Mouse (Mus musculus): ENCODE measurements around the gene Nup210l. TPM values are rescaled to one million over a fixed set of nuclear protein-coding genes. Genes with fewer than 3 reads are reported as not detected.

Nup210l gene
- polyA plus RNA-seq, 1 experiment from 2014 or later: 0.50 TPM

DNA sequence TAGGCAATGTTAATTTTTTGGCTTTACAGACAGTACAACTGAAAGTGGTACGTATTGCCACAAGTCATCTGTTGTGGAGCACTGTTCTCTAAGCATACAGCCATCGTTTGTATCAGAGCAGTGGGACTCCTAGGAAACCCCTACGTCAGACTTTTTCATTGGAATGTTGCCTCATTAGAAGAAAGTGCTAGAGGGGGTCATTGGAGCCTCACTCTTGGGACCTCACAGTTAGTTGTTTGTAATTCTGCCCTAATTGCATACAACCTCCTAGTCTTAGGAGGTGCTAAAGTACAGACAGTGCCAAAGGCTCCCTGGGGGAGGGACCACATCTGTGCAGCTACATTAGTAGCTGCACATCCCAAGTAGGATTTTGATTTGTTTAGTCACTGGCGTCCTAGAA lies 90.8 kb downstream of the Nup210l start:
- Histone ChIP-seq H3K4me1 (0 out of 2 replicates have a peak, but pooled peaks cover 3% of the 10 kb centered on the region), H3K36me3 (replicated peaks) (no peaks in the 10 kb centered on the region), H3K27me3 (no peaks in the 10 kb centered on the region), H3K4me3 (replicated peaks) (no peak overlapping the region), H3K4me2 (no peak overlapping the region), H3K9ac (no peak overlapping the region), H3K9me3 (no peaks in the 10 kb centered on the region), H3K27ac (no peak overlapping the region)
- ATAC-seq (ENCODE audit: low FRiP score): 0 out of 2 replicates have a peak, but pooled peaks have one; percentile 39
- 31% methylated on average over 4 of the region's 4 CpGs for WGBS

DNA sequence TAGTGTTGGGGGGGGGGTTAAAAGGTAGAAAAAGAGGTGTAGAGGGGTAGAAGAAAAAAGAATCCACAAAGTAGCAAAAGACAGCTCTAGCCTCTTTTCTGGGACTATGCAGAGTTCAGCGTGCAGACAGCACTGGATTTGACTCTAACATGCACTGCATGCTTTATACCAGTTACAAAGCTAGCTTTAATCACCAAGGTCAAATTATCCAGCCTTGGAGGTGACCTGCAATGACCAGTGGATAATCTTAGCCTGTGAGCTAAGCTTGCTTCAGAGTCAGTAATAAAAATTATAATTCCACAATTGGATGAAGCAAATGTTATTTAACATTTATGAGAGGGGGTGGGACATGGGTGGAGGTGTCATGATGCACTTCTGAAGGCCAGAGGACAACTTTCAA lies 91.7 kb downstream of the Nup210l start:
- no peak overlapping the region for H3K4me2 ChIP-seq
- no peak overlapping the region for H3K27ac ChIP-seq
- ATAC-seq (ENCODE audit: low FRiP score): no peak
- no peaks in the 10 kb centered on the region for H3K27me3 ChIP-seq
- no peaks in the 10 kb centered on the region for H3K36me3 ChIP-seq (replicated peaks)
- 94% methylated on average over 1 of the region's 1 CpGs for WGBS
- 0 out of 2 replicates have a peak, but pooled peaks cover 3% of the 10 kb centered on the region for H3K4me1 ChIP-seq
- H3K9ac ChIP-seq: no peak overlapping the region
- H3K9me3 ChIP-seq: no peaks in the 10 kb centered on the region
- H3K4me3 ChIP-seq (replicated peaks): no peak overlapping the region

- Histone ChIP-seq H3K4me1 (0 out of 2 replicates have a peak, but pooled peaks cover 3% of the 10 kb centered on the region), H3K4me3 (replicated peaks) (no peak overlapping the region), H3K36me3 (replicated peaks) (no peaks in the 10 kb centered on the region), H3K9me3 (no peaks in the 10 kb centered on the region), H3K9ac (no peak overlapping the region), H3K27me3 (no peaks in the 10 kb centered on the region), H3K27ac (no peak overlapping the region), H3K4me2 (no peak overlapping the region)
- 85% methylated on average over 1 of the region's 1 CpGs for WGBS
- no peak for ATAC-seq (ENCODE audit: low FRiP score)
Observed at GRCm38 (mm10) chr3:90197548-90197947, 93.6 kb downstream of the Nup210l start.

- Histone ChIP-seq H3K27ac (no peak overlapping the region), H3K4me1 (no peaks in the 10 kb centered on the region), H3K36me3 (replicated peaks) (peaks cover 6% of the 10 kb centered on the region), H3K9me3 (no peaks in the 10 kb centered on the region), H3K9ac (no peak overlapping the region), H3K4me3 (replicated peaks) (no peak overlapping the region), H3K27me3 (no peaks in the 10 kb centered on the region), H3K4me2 (no peak overlapping the region)
- WGBS: 38% methylated on average over 1 of the region's 1 CpGs
- ATAC-seq (ENCODE audit: low FRiP score): no peak
Observed at GRCm38 (mm10) chr3:90202884-90203283, 99.0 kb downstream of the Nup210l start.

DNA sequence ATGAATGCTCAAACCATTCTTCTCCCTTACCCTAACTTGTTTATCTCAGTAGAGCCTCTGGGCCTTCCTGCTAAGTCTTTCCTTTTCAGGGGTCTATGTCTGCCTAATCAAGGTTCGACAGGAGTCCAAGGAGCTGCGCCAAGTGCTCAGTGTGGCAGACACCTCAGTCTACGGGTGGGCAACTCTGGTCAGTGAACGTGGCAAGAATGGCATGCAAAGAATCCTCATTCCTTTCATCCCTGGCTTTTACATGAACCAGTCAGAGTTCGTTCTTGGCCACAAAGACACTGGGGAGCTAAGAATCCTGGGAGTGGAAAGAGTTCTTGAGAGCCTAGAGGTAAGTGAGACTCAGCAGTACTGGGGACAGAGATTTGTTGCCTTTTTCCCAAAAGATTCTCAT lies 99.7 kb downstream of the Nup210l start:
- H3K4me3 ChIP-seq (replicated peaks): no peak overlapping the region
- H3K27me3 ChIP-seq: no peaks in the 10 kb centered on the region
- no peak overlapping the region for H3K4me2 ChIP-seq
- H3K9me3 ChIP-seq: no peaks in the 10 kb centered on the region
- no peak for ATAC-seq (ENCODE audit: low FRiP score)
- H3K4me1 ChIP-seq: no peaks in the 10 kb centered on the region
- H3K9ac ChIP-seq: no peak overlapping the region
- WGBS: 75% methylated on average over 5 of the region's 5 CpGs
- H3K36me3 ChIP-seq (replicated peaks): peaks cover 14% of the 10 kb centered on the region
- H3K27ac ChIP-seq: no peak overlapping the region

GRCm38 (mm10) chr3:90204582-90204981 lies 100.7 kb downstream of the Nup210l start:
- Histone ChIP-seq H3K27ac (no peak overlapping the region), H3K9me3 (no peaks in the 10 kb centered on the region), H3K4me1 (no peaks in the 10 kb centered on the region), H3K27me3 (no peaks in the 10 kb centered on the region), H3K4me3 (replicated peaks) (no peak overlapping the region), H3K9ac (no peak overlapping the region), H3K36me3 (replicated peaks) (peaks cover 23% of the 10 kb centered on the region), H3K4me2 (no peak overlapping the region)
- WGBS: 94% methylated on average over 2 of the region's 2 CpGs
- ATAC-seq (ENCODE audit: low FRiP score): no peak

GRCm38 (mm10) chr3:90208662-90209061 lies 104.7 kb downstream of the Nup210l start:
- ATAC-seq (ENCODE audit: low FRiP score): no peak
- Histone ChIP-seq H3K4me2 (no peak overlapping the region), H3K9me3 (no peaks in the 10 kb centered on the region), H3K27me3 (no peaks in the 10 kb centered on the region), H3K36me3 (replicated peaks) (peaks cover 54% of the 10 kb centered on the region), H3K27ac (no peak overlapping the region), H3K9ac (no peak overlapping the region), H3K4me1 (peaks cover 17% of the 10 kb centered on the region), H3K4me3 (replicated peaks) (no peak overlapping the region)
- 85% methylated on average over 2 of the region's 2 CpGs for WGBS

GRCm38 (mm10) chr3:90209908-90210566 lies 106.1 kb downstream of the Nup210l start:
- WGBS: 94% methylated on average over 5 of the region's 5 CpGs
- H3K4me3 ChIP-seq (replicated peaks): no peak overlapping the region
- H3K4me2 ChIP-seq: no peak overlapping the region
- H3K27ac ChIP-seq: no peak overlapping the region
- ATAC-seq (ENCODE audit: low FRiP score): no peak
- peaks cover 24% of the 10 kb centered on the region for H3K4me1 ChIP-seq
- no peak overlapping the region; the same call in 1 of the 2 replicates for H3K9ac ChIP-seq
- H3K36me3 ChIP-seq (replicated peaks): peaks cover 54% of the 10 kb centered on the region
- H3K9me3 ChIP-seq: no peaks in the 10 kb centered on the region
- H3K27me3 ChIP-seq: no peaks in the 10 kb centered on the region

DNA sequence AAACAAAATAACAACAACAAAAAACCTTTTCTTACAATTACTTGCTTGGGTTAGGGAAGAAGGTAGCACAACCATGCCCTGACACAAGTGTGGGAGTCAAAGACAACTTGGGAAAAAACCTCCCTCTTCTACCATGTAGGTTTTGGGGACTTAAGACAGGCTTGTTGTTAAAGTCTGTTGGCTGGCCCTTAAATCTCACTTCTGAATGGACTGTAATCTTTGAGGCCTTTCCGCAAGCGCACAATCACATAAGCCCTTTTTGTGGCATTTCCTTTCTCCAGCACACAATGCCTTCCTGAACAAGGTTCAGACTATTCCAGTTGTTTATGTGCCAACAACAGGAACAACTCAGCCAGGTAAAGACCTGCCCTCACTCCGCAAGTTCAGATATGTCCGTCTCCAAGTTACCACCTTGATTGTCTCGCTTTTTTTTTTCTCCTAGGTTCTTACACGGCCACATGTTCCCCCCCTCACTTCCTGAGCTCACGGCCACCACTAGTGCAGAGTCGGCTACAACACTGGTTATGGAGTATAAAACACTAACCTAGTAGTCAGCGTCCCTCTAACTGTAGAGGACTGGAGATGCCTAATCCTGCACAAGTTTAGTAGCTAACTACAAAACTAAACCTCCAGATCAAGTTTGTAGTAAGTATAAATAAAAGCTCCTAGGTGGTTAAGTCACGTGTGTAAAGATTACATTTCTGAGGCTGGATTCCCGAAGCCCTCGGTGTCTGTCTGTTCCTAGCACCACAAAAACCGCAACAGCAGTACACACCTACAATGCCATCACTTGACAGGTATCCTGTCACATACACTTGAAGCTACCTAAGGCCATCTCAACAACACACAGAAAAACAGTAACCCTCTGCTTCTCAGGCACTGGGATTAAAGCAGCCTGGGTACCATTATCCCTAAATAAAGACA lies 107.8 kb downstream of the Nup210l start:
- peak overlapping the region; percentile 86 for H3K4me2 ChIP-seq
- H3K4me3 ChIP-seq (replicated peaks): peak overlapping the region; percentile 84
- 89% methylated on average over 13 of the region's 13 CpGs for WGBS

DNA sequence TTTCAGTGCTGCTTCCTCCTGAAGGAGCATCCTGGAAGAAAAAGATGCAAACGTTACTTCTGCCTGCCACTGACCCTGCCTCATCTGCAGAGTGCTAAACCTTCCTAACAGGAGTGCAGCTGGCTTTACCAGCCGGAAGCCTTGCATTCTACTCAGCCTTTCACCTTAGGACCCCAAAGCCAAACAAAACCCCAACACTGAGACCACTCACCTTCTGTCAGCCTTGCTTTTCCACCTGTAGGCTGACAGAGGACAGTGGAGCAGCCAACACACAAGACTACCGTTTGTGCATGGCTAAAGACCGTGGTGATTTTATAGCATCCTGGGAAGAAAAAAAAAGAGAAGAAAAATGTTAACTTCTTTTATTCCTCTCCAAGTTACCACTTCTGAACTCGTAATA lies 108.8 kb downstream of the Nup210l start:
- peaks cover 49% of the 10 kb centered on the region for H3K36me3 ChIP-seq (replicated peaks)
- peaks cover 24% of the 10 kb centered on the region for H3K4me1 ChIP-seq
- 24% methylated on average over 5 of the region's 5 CpGs for WGBS
- H3K9me3 ChIP-seq: no peaks in the 10 kb centered on the region
- ATAC-seq (ENCODE audit: low FRiP score): no peak
- peak overlapping the region; percentile 86 for H3K4me2 ChIP-seq
- H3K27ac ChIP-seq: no peak overlapping the region
- H3K4me3 ChIP-seq (replicated peaks): peak overlapping the region; percentile 84
- H3K9ac ChIP-seq: peak overlapping the region; percentile 88
- no peaks in the 10 kb centered on the region for H3K27me3 ChIP-seq

More for the DNA sequence above, 107.8 kb downstream of the Nup210l start:
- H3K9me3 ChIP-seq: no peaks in the 10 kb centered on the region
- peaks cover 51% of the 10 kb centered on the region for H3K36me3 ChIP-seq (replicated peaks)
- no peak overlapping the region for H3K9ac ChIP-seq
- H3K4me1 ChIP-seq: peaks cover 24% of the 10 kb centered on the region
- ATAC-seq (ENCODE audit: low FRiP score): no peak
- no peaks in the 10 kb centered on the region for H3K27me3 ChIP-seq
- no peak overlapping the region for H3K27ac ChIP-seq

- Histone ChIP-seq H3K4me1 (peaks cover 24% of the 10 kb centered on the region), H3K9me3 (no peaks in the 10 kb centered on the region), H3K27me3 (no peaks in the 10 kb centered on the region), H3K4me3 (replicated peaks) (peak within 1 kb of the TSS; percentile 84), H3K36me3 (replicated peaks) (peaks cover 42% of the 10 kb centered on the region), H3K9ac (peak within 1 kb of the TSS; percentile 88), H3K27ac (peak within 1 kb of the TSS; percentile 86), H3K4me2 (peak within 1 kb of the TSS; percentile 86)
- under 1% methylated on average over 42 of the region's 42 CpGs for WGBS
- ATAC-seq (ENCODE audit: low FRiP score): peak; percentile 94
Observed at GRCm38 (mm10) chr3:90213377-90213866, 109.5 kb downstream of the Nup210l start, which contains the start of the genes Rps27 and Rab13. Gene Rps27, minus strand, starts transcription at chr3:90213651. Gene Rab13, plus strand, starts transcription at chr3:90213695.

All from forebrain, embryonic 12.5 days (tissue).